Mouse (Mus musculus) cerebellum, postnatal 4 days (tissue): Measurements from ENCODE around the gene Ercc6l.
A peak's percentile ranks its signal among the peaks of the same experiment; 100 is the strongest.

Source experiments
- DNase-seq, 2 experiments: peaks; one replicate each; pipeline ENCODE4 v3.0.0; 2022; ENCODE audit warnings: low spot score in 2 of 2, mixed read lengths in 1 of 2

Ercc6l gene

DNA sequence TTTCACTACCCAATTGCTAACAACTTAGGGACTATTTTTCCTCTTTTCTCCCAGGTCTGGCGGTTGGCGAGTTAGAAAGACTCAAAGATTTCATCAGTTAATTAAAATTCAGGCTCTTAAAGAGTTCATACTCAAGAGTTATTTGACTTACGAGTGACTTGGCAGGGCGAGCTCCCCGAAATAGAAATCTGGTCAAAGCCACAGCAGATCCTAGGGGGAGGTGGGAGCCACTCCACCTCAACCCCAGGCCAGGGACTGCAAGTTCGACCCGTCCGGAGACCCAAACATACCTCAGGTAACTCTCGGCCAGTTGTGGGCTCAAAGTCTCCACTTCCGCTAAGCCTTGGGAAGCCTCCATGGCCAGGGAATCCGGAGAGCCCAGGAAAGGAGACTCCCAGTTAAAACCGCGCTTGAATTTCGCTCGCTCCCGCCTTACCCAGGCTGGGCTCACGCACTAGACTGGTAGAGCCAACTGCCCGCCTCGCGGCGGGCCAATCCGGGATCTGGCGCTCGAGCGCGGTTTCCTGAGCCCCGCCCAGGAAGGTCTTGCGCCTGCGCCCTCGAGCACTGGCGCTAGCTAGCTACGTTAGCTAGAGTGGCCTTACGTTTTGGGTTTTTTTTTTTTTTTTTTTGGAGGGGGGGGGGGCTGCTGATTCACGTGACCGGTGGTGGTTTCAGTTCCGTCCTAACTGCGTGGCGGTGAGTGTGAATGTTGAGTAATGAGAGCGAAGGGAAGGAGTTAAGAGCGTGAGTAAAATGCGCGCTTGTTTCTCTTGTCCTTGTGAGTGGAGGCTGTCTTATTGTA, at the start of gene Ercc6l:
Ercc6l (minus strand) TSS at position 474 of the 805 bp plus-strand sequence.
- DNase-seq: peak; percentile 63 to 85

DNA sequence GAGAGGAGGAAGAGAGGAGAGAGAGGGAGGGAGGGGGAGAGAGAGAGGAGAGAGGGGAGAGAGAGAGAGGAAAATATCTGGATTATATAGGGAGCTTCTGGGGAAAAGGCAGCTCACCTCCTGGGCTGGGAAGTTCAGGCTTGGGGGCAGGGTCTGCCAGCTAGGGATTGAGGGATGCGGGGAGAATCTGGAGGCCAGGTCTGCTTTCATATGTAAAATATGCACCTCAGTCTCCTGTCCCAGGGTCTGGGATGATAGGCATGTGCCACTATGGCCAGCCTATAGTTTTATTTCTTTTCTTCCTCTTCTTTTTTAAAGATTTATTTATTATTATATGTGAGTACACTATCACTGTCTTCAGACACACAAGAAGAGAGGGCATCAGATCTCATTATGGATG, 33.9 kb upstream of the Ercc6l start:
- DNase-seq: no peak

DNA sequence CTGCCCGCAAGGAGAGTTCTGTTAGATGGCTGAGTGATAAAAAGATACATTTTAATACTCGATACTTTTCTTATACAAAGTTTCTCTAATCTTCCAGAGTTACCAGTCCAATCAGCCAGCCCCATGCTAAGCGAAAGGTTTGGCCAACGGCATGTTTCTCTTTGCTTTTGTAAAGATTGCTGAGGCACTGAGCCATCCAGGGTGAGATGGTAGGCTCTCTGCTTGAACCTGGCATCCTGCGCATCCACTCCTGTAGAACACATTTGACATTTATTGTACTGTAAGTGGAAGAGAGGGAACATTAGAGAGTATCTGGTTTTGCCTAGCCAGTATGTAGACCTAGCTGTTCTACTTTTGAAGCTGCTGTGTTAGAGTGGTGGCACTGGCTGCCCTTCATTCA, 32.7 kb upstream of the Ercc6l start:
- DNase-seq: no peak

DNA sequence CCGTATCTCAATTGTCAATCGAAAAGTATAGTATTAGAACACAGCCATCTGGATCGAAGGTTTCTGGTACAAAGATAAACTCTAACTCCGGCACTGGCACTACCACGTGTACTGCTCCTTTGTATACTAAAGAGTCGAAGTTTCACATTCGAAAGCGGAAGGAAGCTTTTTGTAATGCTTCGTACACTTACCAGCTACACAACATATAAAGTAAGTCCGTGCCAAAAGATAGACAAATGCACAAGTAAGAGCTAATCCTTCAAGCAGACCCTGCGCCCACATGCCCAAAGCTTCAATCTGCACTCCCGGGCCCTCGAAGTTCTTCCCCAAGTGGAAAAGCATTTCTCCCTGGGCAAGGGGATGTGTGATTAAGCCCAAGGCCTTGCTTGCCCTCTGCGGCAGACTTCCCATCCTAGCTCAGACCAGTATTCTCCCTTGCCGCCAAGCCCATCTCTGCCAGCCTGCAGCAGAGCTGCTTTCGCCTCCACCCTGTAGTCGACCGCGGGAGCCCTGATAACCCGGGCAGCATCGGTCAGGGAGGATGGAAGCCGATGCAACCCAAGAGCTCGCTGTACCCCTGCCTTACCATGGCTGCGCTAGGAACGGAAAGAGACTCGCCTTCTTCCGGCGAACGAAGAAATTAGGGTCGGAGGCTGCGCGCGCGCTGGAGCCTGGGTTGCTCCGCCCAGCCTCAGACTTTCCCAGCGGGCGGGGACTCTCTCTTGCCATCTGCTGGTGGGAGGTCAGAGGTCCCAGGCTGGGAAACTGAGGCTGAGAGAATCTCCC, 32.0 kb upstream of the Ercc6l start, which contains the start of gene Rps4x:
Rps4x (minus strand) TSS at position 683 of the 786 bp plus-strand sequence.
- DNase-seq: peak; percentile 48 to 76

DNA sequence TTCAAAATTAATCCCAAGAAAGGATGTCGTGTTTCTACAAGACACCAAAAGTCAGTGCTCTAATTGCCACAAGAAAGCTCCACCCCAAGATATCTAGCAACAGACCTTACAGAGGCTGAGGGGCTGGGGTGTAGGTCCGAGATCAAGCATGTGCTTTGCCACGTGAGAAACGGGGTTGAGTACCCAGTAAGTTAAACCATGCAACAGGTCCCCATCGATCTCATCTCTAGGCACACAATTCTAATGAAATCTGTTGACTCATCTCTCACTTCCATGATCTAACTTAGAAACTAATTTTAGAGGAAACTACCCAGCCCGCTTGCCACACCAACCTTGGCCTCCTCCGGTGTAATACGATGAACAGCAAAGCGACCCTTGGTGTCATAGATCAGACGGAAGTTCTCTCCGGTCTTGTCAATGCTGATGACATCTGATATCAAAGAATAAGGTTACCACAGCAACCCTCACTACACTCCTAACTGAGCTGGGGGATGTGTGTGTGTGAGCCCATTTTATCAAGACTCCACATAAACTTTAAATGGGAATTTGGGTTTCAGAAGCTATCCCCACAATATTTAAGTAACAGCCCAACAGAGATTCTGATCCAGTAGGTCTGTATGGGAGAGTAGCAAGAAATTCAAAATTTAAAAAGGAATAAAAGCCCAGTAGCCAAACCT, 30.3 kb upstream of the Ercc6l start:
- DNase-seq: no peak

DNA sequence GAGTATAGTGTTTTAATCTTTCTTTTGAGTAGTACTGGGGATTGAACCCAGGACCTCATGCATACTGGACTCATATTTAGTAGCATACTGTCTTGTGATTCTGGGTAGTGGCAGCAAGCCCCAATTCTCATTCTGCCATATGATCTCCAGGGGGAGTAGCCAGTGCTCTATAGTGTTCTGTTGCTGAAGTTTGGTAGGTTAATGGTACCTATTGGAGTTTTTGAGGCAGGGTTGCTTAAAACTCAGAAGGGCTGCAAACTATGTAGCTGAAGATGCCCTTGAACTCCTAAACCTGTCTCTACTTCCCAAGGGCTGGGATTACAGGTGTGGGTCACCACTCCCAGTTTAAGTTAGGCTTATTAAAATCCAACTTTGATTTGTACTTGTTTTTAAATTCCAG, 25.7 kb upstream of the Ercc6l start:
- no peak for DNase-seq

DNA sequence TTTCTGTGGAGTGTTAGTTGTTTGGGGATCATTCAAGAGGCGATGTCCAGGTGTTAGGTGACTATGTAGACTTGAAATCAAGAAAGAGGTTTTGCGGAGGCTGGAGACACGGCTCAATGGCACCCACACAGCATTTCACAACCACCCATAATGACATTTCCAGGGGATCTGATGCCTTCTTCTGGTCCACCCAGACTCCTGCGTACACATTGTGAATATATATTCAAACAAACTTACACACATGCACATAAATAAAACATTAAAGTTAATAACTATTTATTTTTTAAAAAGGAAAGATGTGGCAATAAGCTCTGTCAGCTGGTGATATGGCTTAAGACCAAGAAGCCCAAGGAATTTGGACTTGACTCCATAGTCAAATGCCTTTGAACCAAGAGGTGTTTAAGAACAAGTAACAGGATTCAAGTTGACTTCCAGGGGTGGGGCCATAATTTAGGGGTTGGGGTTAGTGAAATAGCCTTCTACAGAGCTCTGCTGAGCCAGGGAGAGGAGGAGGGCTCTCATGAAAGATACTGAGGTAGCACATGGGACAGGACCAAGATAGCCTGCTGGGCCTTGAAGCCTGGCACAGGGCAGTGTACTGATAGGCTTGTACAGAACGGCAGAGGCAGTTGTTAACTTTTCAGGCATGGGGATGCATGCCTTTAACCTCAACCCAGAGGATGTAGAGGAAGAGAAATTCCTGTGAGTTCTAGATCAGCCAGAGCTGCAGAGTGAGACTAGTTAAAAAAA, 18.8 kb upstream of the Ercc6l start:
- DNase-seq: no peak

DNA sequence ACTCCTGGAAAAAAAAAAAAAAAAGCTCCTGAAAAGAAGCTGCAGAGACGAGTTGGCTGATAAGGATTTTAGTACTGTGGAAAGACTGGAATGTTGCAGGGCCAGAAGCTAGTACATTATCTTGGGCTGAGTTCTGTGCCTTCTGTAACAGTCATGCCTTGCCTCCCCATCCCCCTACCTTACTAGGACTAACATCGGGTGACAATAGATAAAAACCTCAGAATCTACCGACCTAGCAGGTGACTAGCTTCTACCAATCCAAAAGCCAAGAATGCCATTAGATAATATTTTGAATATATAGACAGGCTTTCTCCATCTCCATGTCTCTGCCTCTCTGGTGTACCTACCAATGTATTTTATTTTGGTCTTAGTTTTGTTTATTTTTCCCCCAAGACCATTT, 14.0 kb upstream of the Ercc6l start:
- DNase-seq: no peak

DNA sequence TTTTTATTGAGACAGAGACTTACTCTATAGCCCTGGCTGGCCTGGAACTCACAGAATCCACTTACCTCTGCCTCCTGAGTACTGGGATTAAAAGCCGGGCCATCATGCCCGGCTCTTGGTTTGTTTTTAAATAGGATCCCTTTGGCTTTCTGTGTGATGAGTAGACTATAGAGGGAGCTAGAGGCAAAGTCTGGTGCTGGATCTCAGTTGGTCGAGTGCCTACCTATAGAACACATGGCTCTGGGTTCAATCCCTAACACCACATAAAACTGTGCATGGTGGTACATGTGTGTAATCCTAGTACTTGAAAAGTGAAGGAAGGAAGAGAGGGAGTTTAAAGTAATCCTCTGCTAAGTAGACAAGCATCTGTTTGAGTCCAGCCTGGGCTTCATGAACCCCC, 13.2 kb upstream of the Ercc6l start:
- DNase-seq: no peak

DNA sequence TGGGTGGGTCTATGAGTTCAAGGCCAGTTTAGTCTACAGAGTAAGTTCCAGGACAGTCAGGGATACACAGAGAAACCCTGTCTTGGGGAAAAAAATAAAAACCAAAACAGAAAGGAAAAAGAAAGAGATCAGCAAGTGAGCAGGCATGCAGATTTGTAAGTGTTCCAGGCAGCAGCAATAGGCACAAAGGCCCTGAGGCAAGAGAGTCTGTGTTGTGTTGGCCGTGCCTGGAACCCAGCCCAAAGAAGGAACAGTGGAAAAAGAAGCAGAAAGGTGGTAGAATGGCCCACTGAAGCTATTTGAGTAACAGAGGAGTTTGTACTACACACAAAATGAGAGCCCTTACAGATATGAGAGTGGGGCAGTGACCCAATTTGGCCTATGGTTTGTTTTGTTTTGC, 12.8 kb upstream of the Ercc6l start:
- DNase-seq: no peak

DNA sequence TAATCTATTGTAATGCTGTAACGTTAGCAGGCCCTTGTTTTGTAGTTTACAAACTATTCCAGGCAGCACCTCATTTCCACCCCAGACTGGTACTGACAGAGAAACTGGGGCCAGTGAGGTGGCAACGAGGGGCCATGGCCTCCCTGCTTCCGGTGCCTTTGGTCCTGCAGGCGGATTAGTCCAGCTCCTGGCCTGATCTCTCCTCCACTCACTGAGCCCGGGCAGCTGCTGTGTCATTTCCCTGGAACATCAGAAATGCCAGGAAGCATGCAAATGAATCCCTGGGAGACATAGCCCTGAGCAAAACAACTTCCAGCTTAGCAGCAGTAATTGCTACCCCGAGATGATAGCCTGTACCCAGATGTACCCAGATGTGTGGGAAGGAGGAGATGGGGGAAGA, 10.1 kb upstream of the Ercc6l start:
- peak in 1 of 2 experiments; percentile 3 for DNase-seq

DNA sequence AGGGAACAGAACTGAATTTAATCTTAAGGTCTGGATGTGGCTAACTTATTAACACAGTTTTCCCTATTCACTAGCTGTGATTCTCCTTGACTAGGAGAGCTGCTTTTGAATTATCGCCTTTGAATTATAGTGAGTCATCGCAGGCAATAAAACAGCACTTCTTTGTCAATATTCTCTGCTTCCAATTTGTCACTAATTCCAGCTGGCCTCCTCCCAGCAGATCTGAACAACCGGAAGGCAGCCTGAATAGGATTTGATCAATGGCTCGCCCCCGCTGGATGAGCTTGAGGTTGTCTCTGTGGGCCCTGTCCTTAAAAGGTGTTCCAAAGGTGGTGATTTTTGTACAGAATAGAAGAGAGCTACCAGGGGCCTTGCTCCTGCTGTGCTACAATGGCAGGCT, 9.6 kb upstream of the Ercc6l start:
- DNase-seq: no peak

DNA sequence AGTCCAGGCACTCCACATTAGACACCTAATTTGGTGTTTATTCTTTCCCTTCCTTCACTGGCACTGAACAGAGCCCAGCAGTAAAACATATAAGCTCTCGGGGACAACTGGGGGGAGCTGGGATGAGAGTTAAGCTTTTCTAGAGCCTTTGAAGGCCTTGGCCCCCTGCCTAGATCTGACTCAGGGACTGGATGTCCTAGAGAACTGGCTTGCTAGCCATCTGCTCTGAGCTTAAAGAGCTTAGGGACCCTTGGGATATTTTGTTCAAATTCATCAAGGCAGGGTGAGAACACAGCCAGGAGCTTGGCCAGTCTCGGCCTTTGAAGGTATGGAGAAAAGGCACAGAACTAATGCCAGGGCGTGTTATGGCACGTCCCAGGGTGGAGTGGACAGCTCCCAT, 6.6 kb upstream of the Ercc6l start:
- DNase-seq: no peak

DNA sequence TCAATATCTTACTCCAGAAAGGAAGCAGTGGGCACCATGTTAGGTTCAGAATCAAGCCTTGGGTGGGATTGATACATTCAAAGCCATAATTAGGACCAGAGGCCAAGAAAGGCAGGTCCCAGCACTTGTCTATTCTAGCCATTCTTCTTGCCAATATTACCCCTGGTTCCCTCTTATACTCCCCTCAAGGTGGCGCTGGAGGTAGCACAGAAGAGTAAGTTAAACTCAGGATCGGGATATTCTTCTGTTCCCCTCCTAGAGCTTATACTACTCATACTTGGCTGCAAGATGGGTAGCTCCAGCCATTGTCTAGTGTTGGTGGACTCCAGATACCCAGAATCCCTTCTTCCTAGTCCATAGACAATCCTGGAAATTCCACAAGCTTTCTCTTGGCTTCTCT, 6.2 kb upstream of the Ercc6l start:
- no peak for DNase-seq

DNA sequence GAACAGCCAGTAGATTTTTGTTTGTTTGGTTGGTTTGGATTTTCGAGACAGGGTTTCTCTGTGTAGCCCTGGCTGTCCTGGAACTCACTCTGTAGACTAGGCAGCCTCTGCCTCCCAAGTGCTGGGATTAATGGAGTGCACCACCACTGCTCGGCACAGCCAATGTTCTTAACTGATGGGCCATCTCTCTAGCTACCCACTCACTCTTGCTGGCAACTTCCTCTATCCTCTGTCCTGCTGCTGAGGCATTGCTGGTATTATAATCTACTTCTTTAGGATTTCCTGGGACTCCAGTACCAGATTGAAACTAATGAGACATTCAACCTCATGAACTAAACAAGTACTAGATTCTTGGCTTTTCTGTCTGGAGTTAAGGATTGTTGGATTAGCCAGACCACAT, 3.6 kb upstream of the Ercc6l start:
- DNase-seq: no peak

DNA sequence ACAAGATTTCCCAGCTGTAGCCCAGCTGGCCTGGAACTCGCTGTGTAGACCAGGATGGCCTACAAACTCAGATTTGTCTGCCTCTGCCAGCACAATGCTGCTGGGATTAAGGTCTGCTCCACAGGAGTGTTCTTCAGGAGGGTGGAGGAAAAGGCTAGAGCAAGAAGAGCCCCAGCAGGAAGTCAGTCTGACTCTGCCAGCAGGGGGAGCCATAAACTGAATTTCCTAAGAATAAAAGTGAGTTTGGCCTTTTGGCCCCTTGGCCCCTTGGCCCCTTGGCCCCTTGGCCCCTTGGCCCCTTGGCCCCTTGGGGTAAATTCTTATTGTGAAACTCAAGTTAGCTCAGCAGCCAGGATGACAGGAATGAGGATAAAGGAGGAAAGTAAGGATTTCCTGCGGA, 2.9 kb upstream of the Ercc6l start:
- DNase-seq: no peak

DNA sequence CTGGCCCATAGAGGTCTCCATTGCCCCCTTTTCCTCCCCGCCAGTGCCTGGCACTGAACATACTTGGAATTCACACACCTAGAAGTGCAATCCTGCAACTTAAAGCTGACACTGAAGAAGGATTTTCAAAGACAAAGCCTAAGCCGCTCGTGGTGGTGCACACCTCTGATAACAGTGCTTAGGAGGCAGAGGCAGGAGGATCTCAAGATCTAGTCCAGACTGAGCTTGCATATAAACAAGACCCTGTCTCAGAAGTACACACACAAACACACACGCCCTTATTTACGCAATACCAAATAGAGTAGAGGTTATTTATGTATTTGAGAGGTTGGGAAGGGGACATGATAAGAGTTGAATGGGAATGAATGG, 516 bp upstream of the Ercc6l start:
- no peak for DNase-seq

DNA sequence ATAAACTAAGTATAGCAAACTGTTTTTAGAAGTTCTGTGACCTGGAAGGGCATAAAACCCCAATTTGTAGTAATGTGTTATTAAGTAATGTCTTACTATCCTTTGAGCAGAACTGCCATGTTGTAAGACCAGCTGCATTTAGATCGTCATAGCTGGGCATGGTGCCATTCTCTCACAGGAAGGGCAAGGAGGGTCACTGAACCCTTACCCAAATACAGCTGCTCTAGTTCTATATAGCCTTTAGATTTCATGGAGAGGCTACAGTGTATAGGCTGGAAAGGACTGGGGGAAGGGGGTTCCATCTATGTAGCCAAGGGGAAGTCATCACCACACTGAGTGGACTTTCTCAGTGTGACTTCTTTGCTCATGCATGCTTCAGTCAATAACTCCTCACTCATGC, 15.7 kb downstream of the Ercc6l start:
- DNase-seq: no peak

DNA sequence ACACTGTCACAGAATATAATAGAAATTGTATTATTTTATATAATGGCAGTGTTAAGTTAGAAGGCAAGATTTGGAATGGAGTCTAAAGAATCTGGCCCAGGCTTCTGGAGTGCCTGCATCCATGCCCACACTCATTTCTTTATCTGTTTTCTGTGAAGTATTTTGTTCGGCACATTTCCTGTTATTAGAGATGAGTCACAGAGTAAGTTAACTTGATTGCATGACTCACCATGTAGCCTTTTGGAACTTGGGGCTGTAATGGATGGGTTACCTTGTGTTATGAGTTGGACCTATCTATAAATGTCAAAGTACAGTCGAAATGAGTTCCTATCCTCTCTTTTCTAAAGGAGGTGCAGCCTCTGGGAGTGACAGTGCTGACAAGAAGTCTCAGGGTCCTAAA, 35.6 kb downstream of the Ercc6l start:
- no peak for DNase-seq

DNA sequence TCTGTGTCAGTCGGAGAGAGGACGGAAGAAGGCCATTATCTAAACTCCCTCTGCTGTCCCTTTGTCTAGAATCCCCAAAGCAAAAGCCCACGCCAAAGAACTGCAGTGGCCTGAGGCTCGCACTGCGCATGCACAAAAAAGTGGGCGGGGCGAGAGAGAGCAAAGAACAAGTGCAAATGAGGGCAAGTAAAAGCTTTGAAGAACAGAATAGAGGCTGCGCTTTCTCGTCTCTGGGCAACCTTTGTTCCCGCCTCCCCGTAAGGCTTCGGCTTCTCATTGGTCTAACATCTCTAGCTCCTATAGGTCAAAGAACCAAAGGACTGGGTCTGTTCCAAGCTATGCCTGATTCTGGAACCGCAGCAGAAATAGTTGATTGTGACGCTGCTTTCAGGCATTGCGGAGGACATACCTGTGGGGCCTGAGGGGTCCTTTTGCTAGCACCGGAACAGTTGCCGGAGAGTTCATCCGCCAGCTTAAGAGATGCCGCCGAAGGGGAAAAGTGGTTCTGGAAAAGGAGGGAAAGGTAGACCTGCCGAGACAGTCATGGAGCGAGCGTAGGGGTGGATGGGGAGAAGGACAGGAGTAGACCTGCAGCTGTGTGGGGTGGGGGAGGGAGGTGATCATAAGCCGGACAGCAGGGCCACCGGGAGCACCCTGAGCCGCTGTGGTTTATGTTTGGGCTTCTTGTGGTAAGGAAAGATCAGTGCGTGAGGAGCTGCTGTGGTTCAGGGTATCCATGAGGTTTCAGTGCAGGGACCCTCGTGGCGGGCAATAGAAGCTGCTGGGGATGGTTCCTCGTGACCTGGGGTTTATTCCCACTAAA, 37.6 kb downstream of the Ercc6l start, which contains the start of gene Pin4:
Pin4 (plus strand) TSS at position 406 of the 823 bp plus-strand sequence.
- peak; percentile 58 to 86 for DNase-seq

DNA sequence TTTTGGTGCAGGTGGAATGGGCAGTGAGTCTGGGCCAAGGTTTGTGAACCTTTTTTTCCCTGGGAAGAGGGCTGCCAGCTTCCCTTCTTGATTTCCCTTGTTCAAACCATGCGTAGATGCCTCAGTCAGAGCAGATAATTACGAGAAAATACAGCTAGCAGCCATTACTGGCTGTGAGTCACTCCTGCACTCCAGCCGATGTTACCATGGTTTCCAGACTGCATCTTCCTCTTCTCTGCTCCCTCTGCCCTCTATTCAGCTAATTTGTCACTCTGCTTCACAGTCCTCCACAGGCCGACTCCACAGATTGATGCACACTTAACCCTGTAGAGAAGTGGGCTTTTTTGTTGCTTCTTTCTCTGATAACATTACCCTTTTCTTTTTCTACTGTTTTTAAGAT, 41.2 kb downstream of the Ercc6l start:
- no peak for DNase-seq
